Mouse (Mus musculus) testis, adult 2 months (tissue): Measurements from ENCODE around the gene Slain2.

Source experiments
- CTCF ChIP-seq: fragments of 200-500 bp; IDR thresholded peaks from 2 replicates; pipeline ENCODE4 v1.5.1; 2012; ENCODE audit warnings: low read depth, mild to moderate bottlenecking, inconsistent platforms, low read length, moderate library complexity; ENCODE audit not compliant: control insufficient read depth, insufficient read depth, insufficient replicate concordance
- POLR2A ChIP-seq: fragments of 200-500 bp; IDR thresholded peaks from 2 replicates; pipeline ENCODE4 v1.6.1; 2012; ENCODE audit warnings: low read depth, mild to moderate bottlenecking, inconsistent platforms, low read length, moderate library complexity; ENCODE audit not compliant: control insufficient read depth

DNA sequence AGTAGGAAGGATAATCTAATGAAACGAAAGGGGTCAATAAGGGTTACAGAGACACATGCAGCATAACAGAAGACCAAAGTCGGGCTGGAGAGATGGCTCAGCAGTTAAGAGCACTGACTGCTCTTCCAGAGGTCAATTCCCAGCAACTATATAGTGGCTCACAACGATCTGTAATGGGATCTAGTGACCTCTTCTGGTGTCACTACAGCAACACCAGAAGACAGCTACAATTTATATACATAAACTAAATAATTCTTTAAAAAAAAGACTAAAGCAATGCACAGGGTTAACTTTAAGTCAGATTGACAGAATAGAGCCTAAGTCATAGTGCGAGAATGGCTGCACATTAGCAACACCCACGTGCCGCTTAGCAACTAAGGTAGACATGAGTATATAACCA, 46.0 kb downstream of the Slain2 start:
- TF ChIP-seq POLR2A (no peak), CTCF (no peak)
